Mouse (Mus musculus) embryonic facial prominence, embryonic 10.5 days (tissue): ENCODE measurements around the gene Tut1. TPM values are rescaled to one million over a fixed set of nuclear protein-coding genes. Genes with fewer than 3 reads are reported as not detected.
"Not testable (repeated sequence)": the region's sequence is repeated elsewhere in the genome, so short reads cannot be mapped to it uniquely, and the experiment has no call there.

Experiments
- DNase-seq: peaks from one replicate; pipeline ENCODE4 v3.0.0-alpha.2; 2017; ENCODE audit warnings: low spot score
- H3K27ac ChIP-seq: fragments of 300-500 bp; sonication (generic); replicated peaks from 2 replicates; pipeline ENCODE4 v1.5.1; 2016; ENCODE audit warnings: mild to moderate bottlenecking
- H3K27me3 ChIP-seq: fragments of 300-500 bp; sonication (generic); replicated peaks from 2 replicates; pipeline ENCODE4 v1.6.1; 2016; ENCODE audit warnings: low read depth, mild to moderate bottlenecking; ENCODE audit not compliant: poor library complexity, severe bottlenecking
- H3K36me3 ChIP-seq: fragments of 300-500 bp; sonication (generic); replicated peaks from 2 replicates; pipeline ENCODE4 v1.6.1; 2016; ENCODE audit warnings: mild to moderate bottlenecking, moderate library complexity
- H3K4me1 ChIP-seq: fragments of 300-500 bp; sonication (generic); 2 replicates; pipeline ENCODE4 v1.6.1; 2016
- H3K4me3 ChIP-seq: fragments of 300-500 bp; sonication (generic); 2 replicates; pipeline ENCODE4 v1.5.1; 2016; ENCODE audit warnings: mild to moderate bottlenecking, moderate library complexity
- H3K9me3 ChIP-seq: fragments of 300-500 bp; sonication (generic); 2 replicates; pipeline ENCODE4 v1.6.1; 2016; ENCODE audit warnings: mild to moderate bottlenecking
- WGBS: fragments of 180-500 bp; shearing (Covaris S2); methylation state at CpG from one replicate; pipeline ENCODE4 v1.1.7; 2016; 5-methylcytosine and 5-hydroxymethylcytosine counted together
- polyA plus RNA-seq: library from polyadenylated mRNA; unstranded; fragments of >200 nt; fragmentation: Nextera tagmentation; extraction: Ambion mirVana; gene quantifications from 2 replicates; pipeline ENCODE4 v1.2.1, GENCODE M21; 2016

Gene Tut1
- polyA plus RNA-seq, 1 experiment from 2014 or later = 45.2 TPM

GRCm38 (mm10) chr19:9006915-9007314, 53.3 kb downstream of the Tut1 start:
- not testable (repeated sequence) for H3K9me3 ChIP-seq, DNase-seq, H3K27me3 ChIP-seq, H3K4me1 ChIP-seq, H3K4me3 ChIP-seq, H3K27ac ChIP-seq
- WGBS = 96% methylated on average over 2 of the region's 2 CpGs
- H3K36me3 ChIP-seq = peaks cover 62% of the 10 kb centered on the region

Other genes with a start within 250 kb of the Tut1 start
- gene Slc3a2, start 230.5 kb upstream of the Tut1 start, polyA plus RNA-seq = 125 and 127 TPM in 2 replicates
- 117 and 127 TPM in 2 replicates for gene Wdr74, start 218.0 kb upstream of the Tut1 start, polyA plus RNA-seq
- 3.4 and 3.5 TPM in 2 replicates for gene 1700092M07Rik, start 213.1 kb upstream of the Tut1 start, polyA plus RNA-seq
- gene Stx5a, start 212.4 kb upstream of the Tut1 start, polyA plus RNA-seq = 97.0 and 108 TPM in 2 replicates
- gene Nxf1, start 196.8 kb upstream of the Tut1 start, polyA plus RNA-seq = 254 and 269 TPM in 2 replicates
- 179 and 185 TPM in 2 replicates for gene Tmem223, start 182.9 kb upstream of the Tut1 start, polyA plus RNA-seq
- gene Tmem179b, start 179.4 kb upstream of the Tut1 start, polyA plus RNA-seq = 43.4 and 46.7 TPM in 2 replicates
- 44.7 and 46.3 TPM in 2 replicates for gene Taf6l, start 167.4 kb upstream of the Tut1 start, polyA plus RNA-seq
- 193 and 205 TPM in 2 replicates for gene Polr2g, start 155.3 kb upstream of the Tut1 start, polyA plus RNA-seq
- 6.5 and 6.9 TPM in 2 replicates for gene Zbtb3, start 151.3 kb upstream of the Tut1 start, polyA plus RNA-seq
- 83.8 and 85.6 TPM in 2 replicates for gene Ttc9c, start 134.5 kb upstream of the Tut1 start, polyA plus RNA-seq
- gene Hnrnpul2, start 133.8 kb upstream of the Tut1 start, polyA plus RNA-seq = 4.8 and 5.0 TPM in 2 replicates
- not detected in 2 replicates for gene AC129217.1, start 124.1 kb upstream of the Tut1 start, polyA plus RNA-seq
- 41.4 and 44.6 TPM in 2 replicates for gene Bscl2, start 116.4 kb upstream of the Tut1 start, polyA plus RNA-seq
- gene Gng3, start 114.7 kb upstream of the Tut1 start, polyA plus RNA-seq = 29.3 and 32.0 TPM in 2 replicates
- 0.55 and 0.57 TPM in 2 replicates for gene Lrrn4cl, start 103.1 kb upstream of the Tut1 start, polyA plus RNA-seq
- gene Ubxn1, start 82.4 kb upstream of the Tut1 start, polyA plus RNA-seq = 218 and 220 TPM in 2 replicates
- gene Uqcc3, start 72.9 kb upstream of the Tut1 start, polyA plus RNA-seq = 59.0 and 62.0 TPM in 2 replicates
- gene Lbhd1, start 70.1 kb upstream of the Tut1 start, polyA plus RNA-seq = 115 and 118 TPM in 2 replicates
- not detected in 2 replicates for gene Gm49403, start 69.9 kb upstream of the Tut1 start, polyA plus RNA-seq
- gene 1810009A15Rik, start 65.0 kb upstream of the Tut1 start, polyA plus RNA-seq = 159 and 167 TPM in 2 replicates
- 0.59 and 0.96 TPM in 2 replicates for gene Gm49416, start 64.9 kb upstream of the Tut1 start, polyA plus RNA-seq
- 59.0 and 60.9 TPM in 2 replicates for gene Ints5, start 60.8 kb upstream of the Tut1 start, polyA plus RNA-seq
- 116 TPM in 2 replicates for gene Ganab, start 55.8 kb upstream of the Tut1 start, polyA plus RNA-seq
- gene B3gat3, start 33.5 kb upstream of the Tut1 start, polyA plus RNA-seq = 46.7 and 47.3 TPM in 2 replicates
- 3.1 and 3.8 TPM in 2 replicates for gene Rom1, start 24.5 kb upstream of the Tut1 start, polyA plus RNA-seq
- gene Eml3, start 24.3 kb upstream of the Tut1 start, polyA plus RNA-seq = 28.9 and 30.1 TPM in 2 replicates
- gene Mta2, start 12.0 kb upstream of the Tut1 start, polyA plus RNA-seq = 212 and 216 TPM in 2 replicates
- 550 and 554 TPM in 2 replicates for gene Eef1g, start 13.2 kb downstream of the Tut1 start, polyA plus RNA-seq
- 9.3 and 10.0 TPM in 2 replicates for gene Ahnak, start 35.4 kb downstream of the Tut1 start, polyA plus RNA-seq
- gene Scgb1a1, start 134.1 kb downstream of the Tut1 start, polyA plus RNA-seq = not detected in 2 replicates
- 15.6 and 18.4 TPM in 2 replicates for gene Asrgl1, start 181.8 kb downstream of the Tut1 start, polyA plus RNA-seq